Mouse (Mus musculus): Measurements from ENCODE around the gene Nfasc. TPM values are rescaled to one million over a fixed set of nuclear protein-coding genes. Genes with fewer than 3 reads are reported as not detected.
A peak's percentile ranks its signal among the peaks of the same experiment; 100 is the strongest.

Nfasc gene
- polyA plus RNA-seq, 1 experiment from 2014 or later = 0.12 TPM

- no peak for ATAC-seq (replicated peaks; ENCODE audit: low FRiP score, low read depth)
- 45% methylated on average over 8 of the region's 8 CpGs for WGBS
- TF ChIP-seq CTCF (IDR thresholded peaks at IDR 0.05; ENCODE audit: low read depth) = no peak
Observed at GRCm38 (mm10) chr1:132602161-132602560, 139.4 kb downstream of the Nfasc start.

GRCm38 (mm10) chr1:132598024-132598423 lies 143.6 kb downstream of the Nfasc start:
- Histone ChIP-seq H3K4me2 (ENCODE audit: low read length) (no peak overlapping the region), H3K4me3 (replicated peaks; ENCODE audit: low read depth, low read length) (no peak overlapping the region), H3K36me3 (ENCODE audit: insufficient read depth, low read length) (no peaks in the 10 kb centered on the region), H3K27ac (no peak overlapping the region), H3K27me3 (ENCODE audit: insufficient read depth, low read length) (no peaks in the 10 kb centered on the region), H3K9ac (ENCODE audit: low read depth, low read length) (no peak overlapping the region), H3K4me1 (replicated peaks; ENCODE audit: insufficient read depth, low read length) (no peaks in the 10 kb centered on the region), H3K9me3 (replicated peaks; ENCODE audit: low read length) (no peaks in the 10 kb centered on the region)
- DNase-seq (ENCODE audit: low spot score) (no peak), ATAC-seq (replicated peaks; ENCODE audit: low FRiP score, low read depth) (no peak)
- WGBS = 93% methylated on average over 5 of the region's 5 CpGs
- TF ChIP-seq CTCF (IDR thresholded peaks at IDR 0.05; ENCODE audit: low read depth) = no peak

More at GRCm38 (mm10) chr1:132602161-132602560, 139.4 kb downstream of the Nfasc start:
- DNase-seq (ENCODE audit: low spot score) = no peak
- Histone ChIP-seq H3K4me3 (replicated peaks; ENCODE audit: low read depth, low read length) (no peak overlapping the region), H3K9ac (ENCODE audit: low read depth, low read length) (no peak overlapping the region), H3K27me3 (ENCODE audit: insufficient read depth, low read length) (no peaks in the 10 kb centered on the region), H3K36me3 (ENCODE audit: insufficient read depth, low read length) (no peaks in the 10 kb centered on the region), H3K4me1 (replicated peaks; ENCODE audit: insufficient read depth, low read length) (no peaks in the 10 kb centered on the region), H3K27ac (no peak overlapping the region), H3K9me3 (replicated peaks; ENCODE audit: low read length) (no peaks in the 10 kb centered on the region), H3K4me2 (ENCODE audit: low read length) (no peak overlapping the region)

DNA sequence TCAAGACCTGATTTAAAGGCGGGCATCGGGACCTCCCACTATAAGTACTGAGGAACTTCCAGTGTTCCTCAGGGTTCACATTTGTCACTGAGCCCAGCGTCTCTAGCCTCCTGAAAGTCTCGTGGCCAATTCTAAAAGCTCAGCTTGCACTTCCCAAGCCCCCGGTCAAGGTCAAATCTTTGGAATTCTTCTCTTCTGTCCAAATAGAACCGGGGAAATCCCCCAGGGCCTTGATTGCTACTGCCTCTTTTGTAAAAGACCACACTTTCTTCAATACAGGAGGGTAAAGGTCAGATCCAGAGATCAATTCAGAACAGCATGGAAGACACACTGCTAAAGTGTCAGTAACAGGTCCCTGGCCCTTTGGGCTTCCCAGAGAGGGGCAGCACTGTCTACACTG lies 145.9 kb downstream of the Nfasc start:
- WGBS = 49% methylated on average over 6 of the region's 6 CpGs
- no peak overlapping the region for H3K9ac ChIP-seq (ENCODE audit: low read depth, low read length)
- H3K4me3 ChIP-seq (replicated peaks; ENCODE audit: low read depth, low read length) = no peak overlapping the region
- ATAC-seq (replicated peaks; ENCODE audit: low FRiP score, low read depth) = no peak
- H3K27ac ChIP-seq = no peak overlapping the region
- no peak overlapping the region for H3K4me2 ChIP-seq (ENCODE audit: low read length)
- no peaks in the 10 kb centered on the region for H3K27me3 ChIP-seq (ENCODE audit: insufficient read depth, low read length)
- no peaks in the 10 kb centered on the region for H3K36me3 ChIP-seq (ENCODE audit: insufficient read depth, low read length)
- no peaks in the 10 kb centered on the region for H3K9me3 ChIP-seq (replicated peaks; ENCODE audit: low read length)
- no peak for TF ChIP-seq CTCF (IDR thresholded peaks at IDR 0.05; ENCODE audit: low read depth)
- peak; percentile 37 for DNase-seq (ENCODE audit: low spot score)
- H3K4me1 ChIP-seq (replicated peaks; ENCODE audit: insufficient read depth, low read length) = no peaks in the 10 kb centered on the region

GRCm38 (mm10) chr1:132594587-132594986 lies 147.0 kb downstream of the Nfasc start:
- Histone ChIP-seq H3K9ac (ENCODE audit: low read depth, low read length) (no peak overlapping the region), H3K4me3 (replicated peaks; ENCODE audit: low read depth, low read length) (no peak overlapping the region), H3K27ac (no peak overlapping the region), H3K36me3 (ENCODE audit: insufficient read depth, low read length) (no peaks in the 10 kb centered on the region), H3K9me3 (replicated peaks; ENCODE audit: low read length) (no peaks in the 10 kb centered on the region), H3K4me1 (replicated peaks; ENCODE audit: insufficient read depth, low read length) (no peaks in the 10 kb centered on the region), H3K4me2 (ENCODE audit: low read length) (no peak overlapping the region), H3K27me3 (ENCODE audit: insufficient read depth, low read length) (no peaks in the 10 kb centered on the region)
- peak; percentile 96 for TF ChIP-seq CTCF (IDR thresholded peaks at IDR 0.05; ENCODE audit: low read depth)
- 18% methylated on average over 4 of the region's 4 CpGs for WGBS
- DNase-seq (ENCODE audit: low spot score) = peak; percentile 85
- no peak for ATAC-seq (replicated peaks; ENCODE audit: low FRiP score, low read depth)

DNA sequence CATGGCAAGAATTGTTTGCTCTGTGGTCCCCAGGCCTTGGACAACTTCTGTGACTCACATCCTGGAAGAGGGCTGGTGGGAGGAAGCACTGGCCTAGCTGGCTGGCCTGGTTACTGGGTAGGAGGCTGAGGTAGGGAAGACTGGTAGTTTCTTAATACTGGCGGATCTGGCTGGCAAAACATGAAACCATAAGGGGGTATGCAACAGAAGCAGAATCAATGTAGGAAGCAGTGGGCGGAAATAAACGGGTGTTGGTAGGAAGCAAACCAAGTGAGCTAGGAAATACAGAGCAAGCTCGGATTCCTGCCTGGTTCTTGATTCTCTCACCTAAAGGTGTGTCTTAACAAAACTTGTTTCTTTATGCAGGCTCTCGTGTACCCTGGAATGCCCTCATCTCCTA lies 149.5 kb downstream of the Nfasc start:
- TF ChIP-seq CTCF (IDR thresholded peaks at IDR 0.05; ENCODE audit: low read depth) = no peak
- no peaks in the 10 kb centered on the region for H3K9me3 ChIP-seq (replicated peaks; ENCODE audit: low read length)
- DNase-seq (ENCODE audit: low spot score) = no peak
- H3K4me3 ChIP-seq (replicated peaks; ENCODE audit: low read depth, low read length) = no peak overlapping the region
- H3K4me2 ChIP-seq (ENCODE audit: low read length) = no peak overlapping the region
- no peak for ATAC-seq (replicated peaks; ENCODE audit: low FRiP score, low read depth)
- 81% methylated on average over 5 of the region's 5 CpGs for WGBS
- H3K36me3 ChIP-seq (ENCODE audit: insufficient read depth, low read length) = no peaks in the 10 kb centered on the region
- no peak overlapping the region for H3K9ac ChIP-seq (ENCODE audit: low read depth, low read length)
- no peaks in the 10 kb centered on the region for H3K27me3 ChIP-seq (ENCODE audit: insufficient read depth, low read length)
- H3K27ac ChIP-seq = no peak overlapping the region
- H3K4me1 ChIP-seq (replicated peaks; ENCODE audit: insufficient read depth, low read length) = no peaks in the 10 kb centered on the region

GRCm38 (mm10) chr1:132591399-132591930 lies 150.1 kb downstream of the Nfasc start:
- no peaks in the 10 kb centered on the region for H3K36me3 ChIP-seq (ENCODE audit: insufficient read depth, low read length)
- no peaks in the 10 kb centered on the region for H3K27me3 ChIP-seq (ENCODE audit: insufficient read depth, low read length)
- 78% methylated on average over 11 of the region's 11 CpGs for WGBS
- H3K27ac ChIP-seq = no peak overlapping the region
- no peaks in the 10 kb centered on the region for H3K9me3 ChIP-seq (replicated peaks; ENCODE audit: low read length)
- no peak overlapping the region for H3K4me2 ChIP-seq (ENCODE audit: low read length)
- no peak for TF ChIP-seq CTCF (IDR thresholded peaks at IDR 0.05; ENCODE audit: low read depth)
- no peak overlapping the region for H3K4me3 ChIP-seq (replicated peaks; ENCODE audit: low read depth, low read length)
- ATAC-seq (replicated peaks; ENCODE audit: low FRiP score, low read depth) (no peak), DNase-seq (ENCODE audit: low spot score) (no peak)
- peaks cover 3% of the 10 kb centered on the region; the same call in 1 of the 2 replicates for H3K4me1 ChIP-seq (replicated peaks; ENCODE audit: insufficient read depth, low read length)
- H3K9ac ChIP-seq (ENCODE audit: low read depth, low read length) = no peak overlapping the region

Measured in kidney, postnatal 0 days (tissue).